Mouse (Mus musculus): ENCODE data around the gene Abhd2. TPM values are rescaled to one million over a fixed set of nuclear protein-coding genes. Genes with fewer than 3 reads are reported as not detected.
A peak's percentile ranks its signal among the peaks of the same experiment; 100 is the strongest.

Gene Abhd2
- polyA plus RNA-seq, 1 experiment from 2014 or later: 4.3 TPM

DNA sequence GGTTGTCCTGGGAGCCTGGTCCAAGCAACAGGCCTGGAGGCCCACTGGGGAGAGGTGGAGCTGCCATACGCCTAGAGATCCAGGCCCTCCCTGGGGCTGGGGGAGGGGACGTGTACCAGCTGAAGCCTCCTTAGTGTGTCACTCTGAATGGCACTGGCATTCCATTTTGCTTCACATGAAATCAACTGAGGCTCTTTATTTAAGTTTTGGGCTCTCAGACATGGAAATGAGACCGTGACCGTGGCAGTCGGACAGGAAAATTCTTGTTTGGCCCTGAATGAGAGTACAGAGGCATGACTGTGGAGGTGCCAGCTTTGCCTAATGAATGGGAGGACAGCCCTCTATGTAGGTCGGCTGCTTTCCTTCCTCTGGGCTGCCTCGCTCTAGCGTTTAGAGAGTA, 89.2 kb downstream of the Abhd2 start:
- peaks cover 69% of the 10 kb centered on the region for H3K4me1 ChIP-seq
- H3K9ac ChIP-seq: no peak overlapping the region
- H3K27me3 ChIP-seq (replicated peaks): peaks cover 47% of the 10 kb centered on the region
- H3K9me3 ChIP-seq: no peaks in the 10 kb centered on the region
- H3K36me3 ChIP-seq: 0 out of 2 replicates have a peak, but pooled peaks cover 5% of the 10 kb centered on the region
- H3K4me2 ChIP-seq: no peak overlapping the region
- ATAC-seq (ENCODE audit: extremely low read depth, insufficient number of reproducible peaks, low FRiP score, low TSS enrichment): no peak
- H3K4me3 ChIP-seq: no peak overlapping the region
- 84% methylated on average over 8 of the region's 8 CpGs for WGBS
- H3K27ac ChIP-seq (replicated peaks): no peak overlapping the region

DNA sequence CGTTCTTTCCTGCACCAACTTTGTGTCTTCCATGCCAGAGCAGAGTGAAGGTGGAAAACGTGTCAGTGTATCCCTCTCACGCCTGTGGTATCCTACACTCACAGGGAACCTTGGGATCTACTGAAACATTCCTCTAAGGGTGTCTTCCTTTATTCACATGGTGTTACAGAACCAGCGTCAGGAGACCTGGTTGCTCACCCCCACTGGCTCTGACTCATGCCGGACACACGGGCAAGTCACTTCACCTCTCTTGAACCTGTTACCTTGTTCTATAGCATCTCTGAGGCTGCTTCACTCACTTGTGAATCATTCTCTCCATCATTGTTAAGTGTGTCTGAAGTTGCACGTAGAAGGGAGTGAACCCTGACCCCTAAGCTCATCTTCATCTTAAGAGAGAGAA, 89.8 kb downstream of the Abhd2 start:
- Histone ChIP-seq H3K4me2 (0 out of 2 replicates have a peak overlapping the region, but pooled peaks have one; percentile 10), H3K9me3 (no peaks in the 10 kb centered on the region), H3K27ac (replicated peaks) (peak overlapping the region; percentile 22), H3K4me3 (no peak overlapping the region), H3K9ac (no peak overlapping the region), H3K27me3 (replicated peaks) (peaks cover 42% of the 10 kb centered on the region), H3K4me1 (peaks cover 63% of the 10 kb centered on the region), H3K36me3 (0 out of 2 replicates have a peak, but pooled peaks cover 4% of the 10 kb centered on the region)
- 77% methylated on average over 7 of the region's 7 CpGs for WGBS
- ATAC-seq (ENCODE audit: extremely low read depth, insufficient number of reproducible peaks, low FRiP score, low TSS enrichment): no peak

DNA sequence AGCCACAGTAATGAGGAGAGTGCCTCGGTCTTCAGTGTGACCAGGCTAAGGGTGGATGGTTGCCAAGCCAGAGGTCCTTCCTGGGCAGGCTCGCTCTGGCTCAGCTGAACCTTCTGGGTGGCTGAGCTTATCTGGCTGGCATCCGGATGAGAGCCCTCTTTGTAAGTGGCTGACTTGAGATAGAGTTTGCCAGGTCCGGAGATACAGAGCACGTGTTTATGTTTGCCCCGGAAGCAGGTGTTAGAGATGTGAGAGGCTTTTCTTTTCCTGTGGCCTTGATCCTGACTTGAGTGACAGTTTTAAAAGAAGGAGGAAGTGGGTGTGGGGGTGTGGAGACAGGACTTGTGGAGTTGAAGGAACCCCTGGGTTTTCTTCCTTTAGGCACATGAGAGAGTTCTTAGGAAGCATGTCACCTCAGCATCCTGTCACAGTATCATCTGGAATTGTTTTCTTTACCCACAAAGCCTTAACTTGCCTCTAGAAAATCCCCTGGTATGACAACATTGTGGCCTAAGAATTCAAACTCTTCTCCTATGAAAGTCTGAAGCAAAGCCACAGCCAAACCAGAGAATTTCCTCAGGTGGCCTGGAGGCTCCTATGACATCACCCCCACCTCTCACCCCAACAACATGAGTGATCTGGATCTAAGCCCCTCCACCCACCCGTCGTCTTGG, 90.5 kb downstream of the Abhd2 start:
- H3K36me3 ChIP-seq: 0 out of 2 replicates have a peak, but pooled peaks cover 4% of the 10 kb centered on the region
- peak overlapping the region; percentile 10; the same call in 1 of the 2 replicates for H3K4me2 ChIP-seq
- peak; percentile 35; the same call in 1 of the 2 replicates for ATAC-seq (ENCODE audit: extremely low read depth, insufficient number of reproducible peaks, low FRiP score, low TSS enrichment)
- peaks cover 56% of the 10 kb centered on the region for H3K4me1 ChIP-seq
- H3K27ac ChIP-seq (replicated peaks): peak overlapping the region; percentile 22
- H3K9me3 ChIP-seq: no peaks in the 10 kb centered on the region
- no peak overlapping the region for H3K4me3 ChIP-seq
- H3K9ac ChIP-seq: no peak overlapping the region
- H3K27me3 ChIP-seq (replicated peaks): peaks cover 42% of the 10 kb centered on the region
- 25% methylated on average over 8 of the region's 8 CpGs for WGBS

DNA sequence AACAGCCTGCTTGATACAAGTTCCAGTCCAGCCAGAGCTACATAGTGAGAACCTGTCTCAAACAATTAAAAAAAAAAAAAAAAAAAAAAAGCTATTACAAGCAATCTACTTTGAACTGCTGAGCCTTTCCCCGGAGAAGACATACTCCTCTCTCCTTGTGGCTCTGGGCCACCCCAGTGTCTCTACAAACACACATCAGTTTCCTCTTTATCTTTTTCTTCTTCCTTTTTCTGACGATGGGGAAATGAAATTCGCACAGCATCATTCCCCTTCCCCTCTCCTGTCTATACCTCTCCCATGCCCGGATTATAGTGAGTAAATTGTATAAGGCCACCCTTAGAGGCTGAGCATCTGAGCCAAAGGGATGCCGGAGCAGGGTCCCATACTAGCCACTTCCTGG, 95.7 kb downstream of the Abhd2 start:
- Histone ChIP-seq H3K27ac (replicated peaks) (no peak overlapping the region), H3K27me3 (replicated peaks) (peaks cover 27% of the 10 kb centered on the region), H3K36me3 (no peaks in the 10 kb centered on the region), H3K4me3 (no peak overlapping the region), H3K4me2 (no peak overlapping the region), H3K4me1 (peaks cover 6% of the 10 kb centered on the region), H3K9ac (no peak overlapping the region), H3K9me3 (no peaks in the 10 kb centered on the region)
- ATAC-seq (ENCODE audit: extremely low read depth, insufficient number of reproducible peaks, low FRiP score, low TSS enrichment): no peak
- 63% methylated on average over 5 of the region's 5 CpGs for WGBS

DNA sequence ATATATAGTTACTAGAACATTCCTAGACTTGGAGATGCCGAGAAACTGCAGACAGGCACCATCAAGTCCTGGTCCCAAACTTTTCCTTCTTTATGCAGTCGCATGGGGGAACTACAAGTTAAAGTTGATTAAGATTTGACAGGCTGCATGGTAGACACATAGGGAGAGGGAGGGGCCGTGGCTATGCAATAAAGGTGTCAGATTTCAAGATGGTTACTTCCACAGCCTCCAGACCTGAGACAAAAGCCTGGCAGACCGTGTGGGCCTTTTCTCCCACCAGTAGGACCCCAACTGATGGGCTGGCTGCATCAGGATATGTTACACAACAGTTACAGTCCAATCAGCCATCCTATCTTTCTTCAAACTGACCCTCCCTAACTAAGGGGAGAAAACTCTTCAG, 96.4 kb downstream of the Abhd2 start:
- 45% methylated on average over 4 of the region's 4 CpGs for WGBS
- peaks cover 24% of the 10 kb centered on the region for H3K27me3 ChIP-seq (replicated peaks)

DNA sequence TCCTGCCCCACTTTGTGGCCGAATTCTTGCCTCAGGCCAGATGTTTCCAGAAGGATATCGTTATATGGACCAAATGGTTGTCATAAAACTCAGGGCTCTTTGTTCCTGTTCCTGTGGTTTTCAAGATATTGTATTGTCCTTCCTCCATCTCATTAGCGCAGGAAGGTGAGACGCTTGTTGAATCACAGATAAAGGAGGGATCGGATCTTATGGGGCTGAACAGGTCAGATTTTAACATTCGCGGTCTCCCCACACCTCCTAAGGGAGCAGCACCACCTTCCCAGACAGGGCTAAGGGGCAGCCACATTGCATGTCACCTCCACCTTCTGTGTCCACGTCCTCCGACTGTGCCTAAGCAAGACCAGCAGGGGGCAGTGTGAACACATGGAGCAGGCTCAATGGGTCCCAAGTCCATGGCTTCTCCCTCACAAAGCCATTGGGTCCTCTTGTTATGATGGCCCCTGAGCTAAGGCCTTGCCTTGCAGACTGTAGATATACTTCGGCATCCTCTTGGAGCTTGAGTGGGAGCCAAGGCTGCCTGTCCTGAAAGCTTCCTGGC, 98.4 kb downstream of the Abhd2 start:
- WGBS: 31% methylated on average over 10 of the region's 10 CpGs
- Histone ChIP-seq H3K27me3 (replicated peaks) (peaks cover 11% of the 10 kb centered on the region), H3K36me3 (no peaks in the 10 kb centered on the region), H3K9ac (no peak overlapping the region), H3K9me3 (no peaks in the 10 kb centered on the region), H3K4me2 (no peak overlapping the region), H3K4me1 (peaks cover 12% of the 10 kb centered on the region), H3K4me3 (no peak overlapping the region), H3K27ac (replicated peaks) (no peak overlapping the region)
- no peak for ATAC-seq (ENCODE audit: extremely low read depth, insufficient number of reproducible peaks, low FRiP score, low TSS enrichment)

More for the DNA sequence above, 96.4 kb downstream of the Abhd2 start:
- Histone ChIP-seq H3K36me3 (no peaks in the 10 kb centered on the region), H3K27ac (replicated peaks) (no peak overlapping the region), H3K4me1 (no peaks in the 10 kb centered on the region), H3K9me3 (no peaks in the 10 kb centered on the region), H3K4me3 (no peak overlapping the region), H3K9ac (no peak overlapping the region), H3K4me2 (no peak overlapping the region)
- ATAC-seq (ENCODE audit: extremely low read depth, insufficient number of reproducible peaks, low FRiP score, low TSS enrichment): no peak

DNA sequence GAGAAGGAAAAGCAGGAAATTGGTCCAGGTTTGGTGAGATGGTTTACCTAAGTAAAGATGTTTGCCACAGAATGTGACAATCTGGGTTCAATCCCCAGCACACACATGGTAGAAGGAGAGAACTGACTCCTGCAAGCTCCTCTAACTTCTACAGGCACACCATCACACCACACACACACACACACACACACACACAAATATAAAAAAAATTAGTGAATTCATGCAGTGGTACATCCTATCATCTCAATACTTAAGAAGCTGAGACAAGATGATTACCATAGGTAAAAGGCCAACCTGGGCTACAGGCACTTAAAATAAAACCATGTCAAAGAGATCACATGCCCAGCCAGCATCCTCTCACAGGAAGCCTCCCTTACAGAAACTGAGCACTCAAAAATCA, 101.0 kb downstream of the Abhd2 start:
- ATAC-seq (ENCODE audit: extremely low read depth, insufficient number of reproducible peaks, low FRiP score, low TSS enrichment): no peak
- Histone ChIP-seq H3K36me3 (no peaks in the 10 kb centered on the region), H3K9ac (no peak overlapping the region)

DNA sequence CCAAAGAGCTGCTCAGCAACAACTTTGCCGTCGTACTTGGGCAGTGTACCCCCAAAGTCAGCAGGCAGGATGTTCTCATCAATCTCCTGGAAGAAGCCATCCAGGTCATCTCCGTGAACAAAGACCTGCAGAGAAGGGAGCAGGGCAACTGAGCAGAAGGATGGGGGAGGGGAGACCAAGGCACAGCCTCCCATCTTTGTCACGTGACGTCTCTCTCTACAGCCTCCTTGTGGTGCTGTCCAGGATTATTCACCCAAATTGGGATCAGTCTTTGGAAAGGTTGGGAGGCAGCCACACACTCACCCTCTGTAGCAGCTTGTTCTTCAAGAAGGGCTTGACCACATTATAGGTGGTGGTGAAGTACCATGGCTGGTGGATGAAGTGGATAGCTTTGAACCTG, 102.6 kb downstream of the Abhd2 start:
- Histone ChIP-seq H3K4me2 (no peak overlapping the region), H3K9me3 (no peaks in the 10 kb centered on the region), H3K27ac (replicated peaks) (no peak overlapping the region), H3K9ac (no peak overlapping the region), H3K36me3 (no peaks in the 10 kb centered on the region), H3K4me3 (no peak overlapping the region), H3K4me1 (peaks cover 12% of the 10 kb centered on the region), H3K27me3 (replicated peaks) (peaks cover 31% of the 10 kb centered on the region)
- 73% methylated on average over 5 of the region's 5 CpGs for WGBS
- no peak for ATAC-seq (ENCODE audit: extremely low read depth, insufficient number of reproducible peaks, low FRiP score, low TSS enrichment)

More for the DNA sequence above, 101.0 kb downstream of the Abhd2 start:
- no peaks in the 10 kb centered on the region for H3K9me3 ChIP-seq
- no peak overlapping the region for H3K4me2 ChIP-seq
- peaks cover 22% of the 10 kb centered on the region for H3K27me3 ChIP-seq (replicated peaks)
- no peak overlapping the region for H3K4me3 ChIP-seq
- H3K4me1 ChIP-seq: peaks cover 12% of the 10 kb centered on the region
- no peak overlapping the region for H3K27ac ChIP-seq (replicated peaks)

DNA sequence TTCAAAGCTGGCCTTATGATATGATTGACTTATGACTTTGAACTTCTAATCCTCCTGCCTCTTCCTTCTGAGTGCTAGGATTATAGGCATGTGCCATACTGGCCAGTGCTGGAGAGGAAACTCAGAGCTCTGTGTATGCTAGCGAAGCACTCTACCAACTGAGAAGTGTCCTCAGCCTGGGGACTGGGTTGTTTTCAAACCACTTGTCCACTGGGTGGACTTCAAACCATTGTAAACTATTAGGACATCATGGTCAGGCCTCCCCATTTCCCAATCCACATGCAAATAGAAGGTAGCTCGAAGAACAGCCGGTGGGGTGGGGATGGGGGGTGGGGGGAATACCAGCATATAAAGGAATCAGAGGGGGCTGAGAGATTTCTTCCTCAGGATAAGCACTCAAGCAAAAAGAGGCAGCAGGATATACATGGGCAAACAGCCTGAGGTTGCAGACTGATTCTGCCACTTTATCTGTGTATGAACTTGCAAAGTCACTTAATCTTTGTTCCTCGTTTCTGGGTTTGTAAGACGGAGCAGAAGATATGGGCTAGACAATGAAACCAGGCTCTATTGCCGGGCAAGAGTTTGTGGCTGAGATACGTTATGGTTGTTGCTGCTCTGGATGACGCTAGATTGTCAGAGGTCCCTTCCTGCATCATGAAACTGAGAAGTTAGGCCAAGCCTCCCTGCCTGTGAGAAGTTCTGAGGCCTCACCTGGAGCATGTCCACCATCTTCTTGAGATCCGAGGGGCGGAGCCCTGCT, 103.7 kb downstream of the Abhd2 start:
- ATAC-seq (ENCODE audit: extremely low read depth, insufficient number of reproducible peaks, low FRiP score, low TSS enrichment): no peak

DNA sequence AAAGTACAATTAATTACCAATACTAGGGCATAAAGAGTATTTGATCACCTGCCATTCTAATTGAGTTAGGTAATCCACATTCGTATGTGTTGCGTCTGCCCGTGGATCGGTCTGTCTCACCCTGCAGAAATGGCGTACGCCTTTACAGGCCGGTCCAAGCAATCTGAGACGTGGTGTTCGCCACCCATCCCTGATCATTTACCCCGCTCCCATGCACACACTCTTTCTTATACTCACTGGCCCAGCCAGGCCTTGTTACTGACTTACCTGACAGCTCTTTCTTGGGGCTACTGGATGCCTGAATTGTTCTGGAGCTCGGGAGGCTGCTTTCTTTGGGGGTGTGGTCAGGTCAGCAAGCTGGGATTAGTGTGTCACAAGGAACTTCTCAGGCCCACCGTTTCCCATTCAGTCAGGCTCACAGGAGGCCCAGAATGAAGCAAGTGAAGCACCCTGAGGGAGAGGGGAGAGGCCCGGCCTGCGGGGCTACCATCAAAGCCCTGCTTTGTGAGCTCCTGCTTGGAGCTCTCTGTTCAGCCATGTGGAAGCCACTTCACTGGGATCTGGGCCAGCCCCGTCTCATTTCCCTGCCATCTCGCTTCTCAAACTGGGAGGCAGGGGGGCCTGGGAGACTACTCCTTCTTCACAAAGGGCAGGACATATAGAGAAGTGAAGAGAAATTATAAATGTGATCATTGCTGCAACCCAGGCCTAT, 113.6 kb downstream of the Abhd2 start, which contains the start of gene Rlbp1:
Gene Rlbp1 (minus strand): TSS at position 627 of the 712 bp plus-strand sequence.
- Histone ChIP-seq H3K4me3 (no peak within 1 kb of the TSS), H3K9me3 (no peaks in the 10 kb centered on the region), H3K27ac (replicated peaks) (no peak within 1 kb of the TSS), H3K4me2 (no peak within 1 kb of the TSS), H3K36me3 (no peaks in the 10 kb centered on the region), H3K27me3 (replicated peaks) (peaks cover 12% of the 10 kb centered on the region; the same call in 1 of the 2 replicates), H3K4me1 (no peaks in the 10 kb centered on the region), H3K9ac (no peak within 1 kb of the TSS)
- 65% methylated on average over 16 of the region's 16 CpGs for WGBS
- no peak for ATAC-seq (ENCODE audit: extremely low read depth, insufficient number of reproducible peaks, low FRiP score, low TSS enrichment)

More for the DNA sequence above, 103.7 kb downstream of the Abhd2 start:
- no peak overlapping the region for H3K4me2 ChIP-seq
- no peak overlapping the region for H3K27ac ChIP-seq (replicated peaks)
- H3K9me3 ChIP-seq: no peaks in the 10 kb centered on the region
- WGBS: 69% methylated on average over 10 of the region's 10 CpGs
- peaks cover 12% of the 10 kb centered on the region for H3K4me1 ChIP-seq
- H3K27me3 ChIP-seq (replicated peaks): peaks cover 31% of the 10 kb centered on the region
- H3K4me3 ChIP-seq: no peak overlapping the region
- H3K36me3 ChIP-seq: no peaks in the 10 kb centered on the region
- no peak overlapping the region for H3K9ac ChIP-seq

DNA sequence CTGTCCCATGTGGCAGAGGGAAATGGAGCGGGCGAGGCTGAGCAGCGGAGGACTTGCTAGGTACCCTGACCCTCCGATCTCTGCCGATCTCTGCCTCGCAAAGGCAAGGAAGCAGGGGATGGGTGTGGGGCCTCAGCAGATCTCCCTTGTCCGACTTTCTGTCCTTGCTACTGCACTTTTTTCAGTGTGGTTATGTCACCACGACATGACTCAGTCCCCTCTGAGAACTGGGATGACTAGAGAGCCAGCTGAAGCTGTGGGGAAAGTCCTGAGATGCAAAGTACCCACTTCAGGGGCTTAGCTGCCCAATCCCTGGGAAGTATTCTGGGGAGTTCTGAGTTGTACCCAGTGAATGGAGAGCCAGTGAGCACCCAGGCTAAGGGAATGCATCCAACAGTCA, 114.1 kb downstream of the Abhd2 start:
- H3K9me3 ChIP-seq: no peaks in the 10 kb centered on the region
- WGBS: 68% methylated on average over 8 of the region's 8 CpGs
- H3K4me1 ChIP-seq: no peaks in the 10 kb centered on the region
- H3K27me3 ChIP-seq (replicated peaks): peaks cover 9% of the 10 kb centered on the region; the same call in 1 of the 2 replicates
- no peak overlapping the region for H3K4me3 ChIP-seq
- no peak overlapping the region for H3K27ac ChIP-seq (replicated peaks)
- no peaks in the 10 kb centered on the region for H3K36me3 ChIP-seq
- no peak overlapping the region for H3K4me2 ChIP-seq
- no peak overlapping the region for H3K9ac ChIP-seq
- no peak for ATAC-seq (ENCODE audit: extremely low read depth, insufficient number of reproducible peaks, low FRiP score, low TSS enrichment)

All from heart, embryonic 13.5 days (tissue).